10 mouse cellular contexts compared by ENCODE assay signal in genomic region chr4:137313511-137313910, GRCm38 (mm10). TPM values are rescaled to one million over a fixed set of nuclear protein-coding genes. Genes with fewer than 3 reads are reported as not detected.
DNase-seq lines count a peak whose midpoint lies in the region; TF ChIP-seq lines count a peak whose summit lies in the region.
"Had no signal": no experiment of that assay in that cellular context is flagged by ENCODE, and none has a peak within 500 bp of the region (broad histone marks: within the 10 kb centered on the region; RNA-seq: fewer than 3 reads in every experiment).

No protein-coding gene starts in this region.

- 29% methylated on average over 2 of the region's 2 CpGs for WGBS in kidney, adult 2 months

- peak; percentile 30 for DNase-seq in kidney, adult 2 months
- no peak for DNase-seq in kidney, postnatal 25 days
- DNase-seq in 3T3-L1 (ENCODE audit: low read depth, low spot score) = peak; percentile 61
- peak; percentile 52 for DNase-seq in CD4-positive, CD25-positive, alpha-beta regulatory T cell, adult 2 months (ENCODE audit: low read depth, low spot score)
- peak; percentile 29 for DNase-seq in c-Kit-positive CD71-negative TER-119-negative erythroid progenitor cells, embryonic 14.5 days (ENCODE audit: low read depth)
- DNase-seq in urinary bladder, postnatal 25 days (ENCODE audit: low spot score) = no peak
- no peak for DNase-seq in cerebellum, postnatal 4 days (ENCODE audit: low spot score in 2 of 2)
- DNase-seq: heart, postnatal 36 days; right cerebral cortex, postnatal 4 days; thymus, adult 2 months had no signal

- H3K27ac ChIP-seq in kidney, adult 2 months (ENCODE audit: insufficient read depth, low read depth, low read length) = no peak overlapping the region

- no peak for TF ChIP-seq CTCF in kidney, adult 2 months (conservative IDR thresholded peaks at IDR 0.05; ENCODE audit: insufficient read depth, insufficient read length, low read depth, low read length)

- H3K4me1 ChIP-seq in kidney, adult 2 months (ENCODE audit: control insufficient read depth, insufficient read depth, low read length) = no peaks in the 10 kb centered on the region; the same call in 1 of the 2 replicates

- H3K36me3 ChIP-seq in kidney, adult 2 months (ENCODE audit: control insufficient read depth, insufficient read depth, low read length) = no peaks in the 10 kb centered on the region

- H3K4me3 ChIP-seq in kidney, adult 2 months (ENCODE audit: insufficient read depth, low read depth, low read length) = no peak overlapping the region

- TF ChIP-seq POLR2A in kidney, adult 2 months (IDR thresholded peaks at IDR 0.05; ENCODE audit: low read depth, low read length) = no peak

- no peaks in the 10 kb centered on the region for H3K27me3 ChIP-seq in kidney, adult 2 months (replicated peaks; ENCODE audit: control insufficient read depth, insufficient read depth, low read length)

RNA-seq across cellular contexts. Expression of gene Wnt4, which starts 36.2 kb away (rescaled TPM):
- 2.1 and 3.3 TPM in 2 replicates for polyA plus RNA-seq in kidney, adult 2 months (2012; rRNA removed)

RNA-seq across cellular contexts. Expression of gene Cdc42, which starts 44.0 kb away (rescaled TPM):
- 83.5 and 116 TPM in 2 replicates for polyA plus RNA-seq in kidney, adult 2 months (2012; rRNA removed)

Comparison
In these comparisons a context has a peak if more than half of its experiments do, and no peak if none do; other contexts are left out.
1. DNase-seq: peak in kidney, adult 2 months (single experiment), 3T3-L1 (single experiment), CD4-positive, CD25-positive, alpha-beta regulatory T cell, adult 2 months (single experiment) and c-Kit-positive CD71-negative TER-119-negative erythroid progenitor cells, embryonic 14.5 days (single experiment); none in kidney, postnatal 25 days (0 of 2), urinary bladder, postnatal 25 days (single experiment) and cerebellum, postnatal 4 days (0 of 2).